Mouse (Mus musculus) megakaryocyte, embryonic 14.5 days (primary cell): Measurements from ENCODE around the gene Vezt.

Experiments
- FLI1 ChIP-seq: IDR thresholded peaks from 2 replicates; pipeline ENCODE4 v1.6.1; 2012; ENCODE audit warnings: low read length, inconsistent platforms, mixed read lengths
- GATA1 ChIP-seq: IDR thresholded peaks from 3 replicates; pipeline ENCODE4 v1.6.1; 2012; ENCODE audit warnings: mixed read lengths, low read length, inconsistent platforms, borderline replicate concordance

DNA sequence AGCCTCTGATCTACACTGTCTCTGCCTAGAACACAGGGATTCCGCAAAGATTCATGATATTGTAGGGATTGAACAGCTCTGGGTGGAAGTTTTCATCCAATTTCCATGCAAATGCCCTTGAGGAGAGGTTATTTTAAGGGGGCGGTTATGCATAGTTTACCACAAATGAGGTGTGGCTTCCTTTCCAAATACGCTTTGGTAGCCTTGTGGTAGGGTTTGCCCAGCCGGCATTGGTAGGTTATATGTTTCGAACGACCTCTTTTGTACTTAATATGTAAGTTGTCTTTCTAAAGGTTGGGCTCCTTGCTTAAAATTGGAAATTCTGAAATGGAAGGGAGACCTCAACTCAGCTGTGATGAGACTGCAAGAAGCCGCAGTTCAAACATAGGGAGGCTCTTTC, 127.1 kb downstream of the Vezt start:
- no peak for TF ChIP-seq GATA1
- no peak for TF ChIP-seq FLI1
